Mouse (Mus musculus): Measurements from ENCODE around the gene Rpl18.

Rpl18 gene

GRCm38 (mm10) chr7:45700301-45701015, 14.8 kb upstream of the Rpl18 start:
- DNase-seq (ENCODE audit: low spot score in 2 of 2), result peak; percentile 84 to 91

DNA sequence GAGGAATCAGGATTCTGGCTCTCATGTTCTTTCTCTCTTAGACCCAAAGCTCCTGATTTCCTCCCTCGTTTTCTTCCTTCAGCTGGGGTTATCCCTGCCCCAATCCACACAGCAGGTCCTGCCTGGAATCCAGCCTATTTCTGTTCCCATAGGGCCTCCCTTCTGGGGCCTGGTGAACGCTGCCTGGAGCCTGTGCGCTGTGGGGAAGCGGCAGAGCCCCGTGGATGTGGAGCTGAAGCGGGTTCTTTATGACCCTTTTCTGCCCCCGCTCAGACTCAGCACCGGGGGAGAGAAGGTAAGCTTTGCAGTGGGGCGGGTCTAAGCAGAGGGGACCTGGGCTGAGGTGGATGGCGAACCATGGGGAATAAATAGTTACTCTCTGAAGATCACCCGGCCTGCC, 14.2 kb upstream of the Rpl18 start:
- DNase-seq (ENCODE audit: low spot score in 2 of 2), result no peak

- peak in 1 of 2 experiments; percentile 4 for DNase-seq (ENCODE audit: low spot score in 2 of 2)
Observed at GRCm38 (mm10) chr7:45701607-45702006, 13.7 kb upstream of the Rpl18 start.

DNA sequence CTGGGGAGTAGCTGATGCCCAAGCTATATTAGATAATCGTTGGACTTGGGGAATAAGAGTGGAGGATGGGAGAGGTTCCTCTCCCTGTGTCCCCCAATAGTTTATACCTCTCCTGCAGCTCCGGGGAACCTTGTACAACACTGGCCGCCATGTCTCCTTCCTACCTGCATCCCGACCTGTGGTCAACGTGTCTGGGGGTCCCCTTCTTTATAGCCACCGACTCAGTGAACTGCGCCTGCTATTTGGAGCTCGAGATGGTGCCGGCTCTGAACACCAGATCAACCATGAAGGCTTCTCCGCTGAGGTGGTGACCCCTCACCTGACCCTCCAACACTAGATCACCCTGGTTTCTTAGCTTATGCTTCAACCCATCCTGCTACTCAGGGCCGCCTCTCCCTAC, 12.9 kb upstream of the Rpl18 start:
- peak in 1 of 2 experiments; percentile 10 for DNase-seq (ENCODE audit: low spot score in 2 of 2)

- peak in 1 of 2 experiments; percentile 9 for DNase-seq (ENCODE audit: low spot score in 2 of 2)
Observed at GRCm38 (mm10) chr7:45702809-45703520, 12.3 kb upstream of the Rpl18 start.

- peak in 1 of 2 experiments; percentile 47 for DNase-seq (ENCODE audit: low spot score in 2 of 2)
Observed at GRCm38 (mm10) chr7:45703521-45704033, 11.7 kb upstream of the Rpl18 start.

- DNase-seq (ENCODE audit: low spot score in 2 of 2), result peak; percentile 82 to 90
Observed at GRCm38 (mm10) chr7:45704046-45704559, 11.2 kb upstream of the Rpl18 start.

- peak; percentile 100 for DNase-seq (ENCODE audit: low spot score in 2 of 2)
Observed at GRCm38 (mm10) chr7:45704730-45705442, 10.4 kb upstream of the Rpl18 start, which contains the start of gene Dbp. TSS of gene Dbp (plus strand) at chr7:45705088.

- DNase-seq (ENCODE audit: low spot score in 2 of 2), result no peak
Observed at GRCm38 (mm10) chr7:45705443-45705864, 9.8 kb upstream of the Rpl18 start.

GRCm38 (mm10) chr7:45705873-45706281, 9.4 kb upstream of the Rpl18 start:
- peak; percentile 96 to 99 for DNase-seq (ENCODE audit: low spot score in 2 of 2)

DNA sequence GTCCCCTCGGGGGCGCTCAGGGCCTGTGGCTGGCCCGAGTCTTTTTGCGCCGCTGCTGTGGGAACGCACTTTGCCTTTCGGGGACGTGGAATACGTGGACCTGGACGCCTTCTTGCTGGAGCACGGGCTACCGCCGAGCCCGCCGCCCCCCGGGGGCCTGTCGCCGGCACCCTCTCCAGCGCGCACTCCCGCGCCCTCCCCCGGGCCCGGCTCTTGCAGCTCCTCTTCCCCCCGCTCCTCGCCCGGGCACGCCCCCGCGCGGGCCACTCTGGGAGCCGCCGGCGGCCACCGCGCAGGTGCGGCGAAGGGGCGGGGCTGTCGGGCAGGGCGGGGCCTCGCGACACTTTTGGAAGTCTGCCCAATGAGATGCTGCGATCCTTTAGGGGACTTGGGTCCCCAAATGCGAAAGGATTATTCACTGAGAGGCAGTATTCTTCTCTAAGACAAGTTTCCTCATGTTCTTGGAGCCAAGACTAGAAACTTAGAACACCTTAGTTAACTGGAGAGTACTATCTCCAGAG, 8.5 kb upstream of the Rpl18 start:
- DNase-seq (ENCODE audit: low spot score in 2 of 2), result peak; percentile 92 to 94

DNA sequence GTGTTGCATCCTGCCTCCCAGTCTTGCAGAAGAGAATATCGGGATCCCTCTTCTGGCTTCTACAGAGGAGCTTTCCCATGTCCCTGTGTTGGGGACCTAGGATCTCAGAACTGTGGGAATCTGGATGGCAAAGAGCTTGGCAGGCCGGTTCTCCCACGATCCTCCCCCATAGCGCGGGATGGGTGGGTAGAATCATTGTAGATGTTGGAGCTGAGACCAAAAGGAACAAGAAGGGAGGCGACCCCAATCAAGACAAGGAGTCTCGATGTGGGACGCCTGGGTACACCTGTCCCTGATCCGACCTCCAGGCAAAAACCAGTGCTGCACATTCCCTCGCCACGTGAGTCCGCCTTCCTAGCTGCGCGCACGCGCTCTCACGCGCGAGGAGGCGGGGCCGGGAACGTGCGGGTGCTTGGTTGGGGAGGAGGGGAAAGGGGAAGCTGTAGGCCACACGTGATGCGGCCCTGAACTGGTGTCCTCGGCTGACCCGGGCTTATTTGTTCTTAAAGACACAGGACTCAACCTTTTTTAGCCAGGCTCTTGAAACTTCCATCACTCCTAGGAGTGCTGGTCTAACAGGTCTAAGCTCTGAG, 7.8 kb upstream of the Rpl18 start:
- DNase-seq (ENCODE audit: low spot score in 2 of 2), result peak; percentile 98 to 99

DNA sequence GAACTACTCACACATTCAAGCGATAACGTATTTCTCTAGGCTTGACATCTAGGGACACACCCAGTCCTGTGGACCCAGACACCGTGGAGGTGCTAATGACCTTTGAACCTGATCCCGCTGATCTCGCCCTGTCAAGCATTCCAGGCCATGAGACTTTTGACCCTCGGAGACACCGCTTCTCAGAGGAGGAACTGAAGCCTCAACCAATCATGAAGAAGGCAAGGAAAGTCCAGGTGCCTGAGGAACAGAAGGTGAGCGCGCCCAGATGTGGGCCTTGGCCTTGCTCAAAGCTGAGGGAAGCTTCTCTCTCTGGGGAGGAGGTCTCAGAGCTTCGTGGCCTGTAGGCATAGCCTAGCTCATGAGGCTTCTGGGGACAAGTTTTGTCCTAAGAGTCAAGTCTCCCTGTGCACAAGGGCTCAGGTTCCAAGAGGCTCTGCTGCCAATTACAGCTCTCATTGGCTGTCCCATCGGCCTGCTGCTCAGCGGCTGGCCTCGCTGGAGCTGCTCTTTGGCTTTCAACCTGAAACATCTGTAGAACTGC, 7.0 kb upstream of the Rpl18 start:
- DNase-seq (ENCODE audit: low spot score in 2 of 2), result peak; percentile 56 to 57

GRCm38 (mm10) chr7:45709036-45709435, 6.2 kb upstream of the Rpl18 start:
- DNase-seq (ENCODE audit: low spot score in 2 of 2), result peak; percentile 29 to 46

- peak in 1 of 2 experiments; percentile 30 for DNase-seq (ENCODE audit: low spot score in 2 of 2)
Observed at GRCm38 (mm10) chr7:45709677-45710355, 5.4 kb upstream of the Rpl18 start.

DNA sequence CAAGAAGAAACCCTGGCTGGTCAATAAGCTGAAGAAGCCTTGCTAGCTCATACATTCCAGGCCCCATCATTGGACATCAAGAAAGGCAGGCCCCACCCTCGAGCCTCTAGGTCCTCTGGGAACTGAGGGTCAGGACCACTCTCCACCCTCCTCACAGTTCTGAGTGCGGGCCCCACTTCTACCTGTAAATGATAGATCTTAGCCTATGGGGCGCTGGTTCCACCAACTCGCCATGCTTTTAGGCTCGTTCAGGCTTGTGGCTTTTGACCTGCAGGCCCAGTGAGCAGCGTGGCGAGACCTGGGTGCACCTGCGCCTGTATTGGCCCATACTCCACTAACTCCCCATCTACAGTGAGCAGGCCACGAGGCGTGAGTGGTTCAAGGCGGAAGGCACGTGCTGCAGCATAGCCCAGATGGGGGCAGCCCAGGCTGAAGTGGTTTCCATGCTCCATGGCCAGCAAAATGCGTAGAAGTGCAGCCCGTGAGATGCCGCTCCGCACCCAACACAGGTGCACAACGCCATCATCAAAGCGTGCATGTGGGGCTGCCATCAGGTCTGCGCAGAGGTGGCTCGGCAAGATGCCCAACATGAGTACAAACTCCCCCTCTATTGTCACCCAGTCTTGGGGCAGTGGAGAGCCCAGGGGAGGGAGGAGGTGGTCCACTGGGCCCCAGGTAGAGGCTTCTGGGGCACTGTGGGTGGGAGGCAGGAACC, 4.6 kb upstream of the Rpl18 start:
- DNase-seq (ENCODE audit: low spot score in 2 of 2), result peak; percentile 44 to 57

GRCm38 (mm10) chr7:45711316-45712021, 3.8 kb upstream of the Rpl18 start:
- DNase-seq (ENCODE audit: low spot score in 2 of 2), result peak; percentile 29 to 61

- peak; percentile 74 to 80 for DNase-seq (ENCODE audit: low spot score in 2 of 2)
Observed at GRCm38 (mm10) chr7:45712022-45712757, 3.1 kb upstream of the Rpl18 start.

Measured in heart, adult 9 months (tissue).